Mouse (Mus musculus) erythroblast, embryonic 14.5 days (primary cell): ENCODE results near the gene Htr1b.

Source experiments
- GATA1 ChIP-seq: IDR thresholded peaks from 2 replicates; pipeline ENCODE4 v1.6.1; 2012; ENCODE audit warnings: low read length, inconsistent platforms, mixed read lengths
- TAL1 ChIP-seq: IDR thresholded peaks from 3 replicates; pipeline ENCODE4 v1.6.1; 2012; ENCODE audit warnings: low read length, inconsistent platforms, mixed read lengths

- TF ChIP-seq GATA1 (no peak), TAL1 (no peak)
Observed at GRCm38 (mm10) chr9:81622873-81623272, 10.8 kb downstream of the Htr1b start.
